Mouse (Mus musculus) urinary bladder, postnatal 14 days (tissue): ENCODE results near the gene Wdr20.

Experiments
- DNase-seq: peaks from one replicate; pipeline ENCODE4 v3.0.0; 2021; ENCODE audit warnings: low spot score

Wdr20 gene

GRCm38 (mm10) chr12:110777853-110778252, 40.1 kb downstream of the Wdr20 start:
- DNase-seq: no peak

DNA sequence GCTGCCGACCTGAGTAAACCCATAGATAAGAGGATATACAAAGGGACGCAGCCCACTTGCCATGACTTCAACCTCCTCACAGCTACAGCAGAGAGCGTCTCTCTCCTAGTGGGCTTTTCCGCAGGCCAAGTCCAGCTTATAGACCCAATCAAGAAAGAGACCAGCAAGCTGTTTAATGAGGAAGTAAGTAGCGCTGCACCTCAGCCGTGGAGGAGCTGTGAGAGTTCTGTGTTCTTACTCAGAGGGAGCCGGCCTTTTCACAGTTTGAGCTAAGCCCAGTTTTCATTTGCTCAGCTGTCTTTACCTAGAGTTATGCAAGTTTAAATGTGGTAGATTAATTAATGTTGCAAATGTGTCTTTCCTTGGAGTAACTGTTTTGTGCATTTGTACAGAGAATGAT, 41.6 kb downstream of the Wdr20 start:
- DNase-seq: no peak

DNA sequence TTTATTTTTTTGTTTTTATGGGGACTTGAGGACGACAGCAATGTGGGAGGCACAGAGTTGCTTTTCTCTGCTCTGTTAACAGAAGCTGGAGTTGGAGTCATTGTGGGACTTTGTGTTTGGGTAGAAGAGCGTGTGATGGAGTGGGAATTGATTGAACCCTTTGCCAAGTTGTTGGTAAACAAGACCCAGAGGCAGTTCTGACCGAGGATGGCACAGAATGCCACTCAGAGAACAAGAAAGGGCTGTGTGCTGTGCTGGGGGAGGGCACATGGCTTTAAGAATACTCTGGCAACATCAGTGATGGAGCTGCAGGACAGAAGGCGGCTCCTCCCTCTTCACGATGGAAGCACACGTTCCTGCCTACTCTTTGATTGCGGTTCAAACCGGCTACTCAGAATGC, 43.4 kb downstream of the Wdr20 start:
- no peak for DNase-seq

- DNase-seq: no peak
Measured at GRCm38 (mm10) chr12:110782278-110782677, 44.5 kb downstream of the Wdr20 start.

DNA sequence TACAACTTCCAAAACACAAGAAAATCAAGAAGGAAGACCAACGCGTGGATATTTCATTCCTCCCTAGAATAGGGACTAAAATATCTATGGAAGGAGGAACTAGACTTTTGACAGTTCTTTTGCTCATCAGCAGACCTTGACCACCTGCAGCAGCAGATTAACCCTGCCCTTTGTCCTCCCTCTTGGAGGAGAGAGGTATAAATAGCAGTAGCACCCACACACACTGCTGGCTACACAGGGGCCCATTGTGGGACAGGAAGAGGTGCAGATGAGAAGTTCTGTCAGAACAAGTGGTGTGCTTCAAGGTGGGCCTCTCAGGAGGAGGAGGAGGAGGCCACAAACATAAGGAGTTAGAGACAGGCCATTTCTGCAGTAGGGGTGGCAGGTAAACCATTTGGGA, 46.5 kb downstream of the Wdr20 start:
- no peak for DNase-seq

DNA sequence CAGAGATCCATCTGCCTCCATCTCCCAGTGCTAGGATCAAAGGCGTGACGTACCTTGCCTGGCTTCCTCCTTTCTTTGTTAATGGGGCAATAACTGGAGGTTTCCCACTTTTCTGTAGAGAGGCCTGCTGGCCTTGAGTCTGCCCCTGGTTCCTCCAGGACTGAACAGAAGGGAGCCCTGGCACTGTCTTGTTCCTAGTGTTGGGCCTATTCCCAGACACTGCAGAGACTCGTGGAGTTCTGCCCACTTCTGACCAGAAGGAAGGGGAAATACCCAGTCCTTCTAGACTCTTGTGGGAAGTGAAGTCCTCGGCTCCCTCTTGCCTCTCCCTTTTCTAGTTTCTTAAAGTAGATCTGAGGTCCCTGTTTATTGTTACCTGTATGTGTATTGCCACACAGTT, 48.5 kb downstream of the Wdr20 start:
- DNase-seq: no peak

GRCm38 (mm10) chr12:110790580-110790979, 52.8 kb downstream of the Wdr20 start:
- DNase-seq: no peak

- no peak for DNase-seq
Measured at GRCm38 (mm10) chr12:110791026-110791425, 53.3 kb downstream of the Wdr20 start.

DNA sequence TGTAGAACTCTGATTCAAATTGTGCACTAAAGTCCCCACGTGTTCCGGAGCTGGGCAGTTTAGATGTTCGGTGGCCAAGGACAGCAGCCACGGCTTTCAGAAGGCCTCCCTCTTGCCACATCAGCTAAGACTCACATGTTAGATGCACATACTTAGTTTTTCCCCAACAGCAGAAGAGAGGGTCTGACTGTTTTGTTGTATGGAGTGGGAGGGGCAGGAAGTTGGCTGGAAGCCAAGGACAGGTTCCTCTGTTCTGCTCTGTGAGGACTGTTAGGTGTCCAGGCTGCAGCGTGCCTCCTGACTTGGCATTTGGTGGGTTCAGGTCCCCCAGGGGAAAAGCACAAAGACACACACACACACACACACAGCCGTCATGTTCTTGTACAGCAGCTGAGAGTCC, 57.3 kb downstream of the Wdr20 start:
- no peak for DNase-seq

DNA sequence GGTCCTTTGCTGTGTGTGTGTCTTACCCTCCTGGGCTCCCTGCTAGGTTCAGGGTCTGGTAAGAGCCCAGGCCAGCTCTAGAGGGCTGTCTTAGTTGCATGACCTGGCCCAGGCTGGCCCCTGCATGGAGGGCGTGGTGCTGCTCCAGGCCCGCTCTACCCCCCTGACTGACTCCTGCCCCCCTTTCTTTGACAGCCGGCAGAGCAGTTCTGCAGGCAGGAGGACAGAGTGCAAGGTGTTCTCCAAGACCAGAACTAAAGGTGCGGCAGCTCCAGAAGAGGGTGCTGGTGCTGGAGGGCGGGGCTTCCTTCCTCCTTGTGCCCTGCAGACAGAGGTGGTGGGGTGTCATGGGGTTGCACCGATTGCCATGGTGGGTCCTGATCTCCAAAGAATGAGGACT, 59.0 kb downstream of the Wdr20 start:
- DNase-seq: no peak

GRCm38 (mm10) chr12:110797202-110797601, 59.5 kb downstream of the Wdr20 start:
- no peak for DNase-seq

DNA sequence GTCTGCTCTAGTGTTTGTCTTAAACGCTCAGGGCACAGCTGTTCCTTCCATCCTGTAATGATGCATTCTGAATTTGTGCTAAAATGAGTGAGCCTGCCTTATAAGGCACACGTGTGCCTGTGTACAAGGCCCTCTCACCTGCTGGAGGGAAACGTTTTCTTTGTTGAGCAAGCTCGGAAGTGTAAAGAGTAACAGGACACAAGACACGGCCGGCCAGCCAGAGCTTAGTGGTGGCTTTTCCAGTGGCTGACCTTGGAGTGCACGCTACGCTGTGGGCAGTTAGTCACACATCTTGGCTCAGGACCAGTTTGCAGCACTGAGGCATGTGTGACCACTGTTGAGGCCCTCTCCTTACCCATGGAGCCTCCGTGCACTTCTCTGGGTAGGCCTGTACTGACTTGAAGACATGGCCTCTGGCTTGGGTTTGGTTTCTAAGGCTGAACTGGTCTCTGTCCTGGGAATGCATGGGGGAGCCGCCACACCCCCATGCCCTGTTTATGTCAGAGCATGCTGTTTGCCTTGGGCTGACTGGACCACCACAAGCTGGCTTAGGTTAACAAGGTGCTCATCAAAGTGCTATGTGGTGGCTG, 60.2 kb downstream of the Wdr20 start:
- no peak for DNase-seq

- no peak for DNase-seq
Measured at GRCm38 (mm10) chr12:110799226-110799625, 61.5 kb downstream of the Wdr20 start.

DNA sequence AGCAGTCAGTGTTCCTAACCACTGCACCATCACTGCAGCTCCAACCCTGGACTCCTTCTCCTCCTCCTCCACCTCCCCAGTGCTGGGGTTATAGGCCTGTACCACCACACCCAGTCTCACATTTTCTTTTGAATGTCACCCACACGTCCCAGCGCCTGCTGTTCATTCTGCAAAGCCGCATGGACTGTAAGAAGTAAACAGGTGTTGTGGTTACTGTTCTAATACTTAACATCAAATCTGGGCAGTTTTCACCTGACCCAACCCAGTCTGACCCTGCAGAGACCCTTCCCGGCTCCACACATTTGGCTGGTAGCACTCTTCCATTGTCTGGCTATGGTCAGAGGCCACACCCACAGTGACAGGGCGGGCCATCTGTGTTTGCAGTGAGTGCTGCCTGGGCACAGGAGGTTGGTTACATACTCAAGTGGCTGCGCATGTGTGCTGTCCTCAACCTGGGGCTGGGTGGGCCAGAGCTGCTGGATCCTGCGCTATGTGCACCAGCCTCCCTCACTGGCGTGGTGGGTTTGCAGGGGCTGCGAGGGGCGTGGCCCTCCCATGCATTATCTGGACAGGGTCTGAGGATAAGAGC, 64.2 kb downstream of the Wdr20 start:
- no peak for DNase-seq

DNA sequence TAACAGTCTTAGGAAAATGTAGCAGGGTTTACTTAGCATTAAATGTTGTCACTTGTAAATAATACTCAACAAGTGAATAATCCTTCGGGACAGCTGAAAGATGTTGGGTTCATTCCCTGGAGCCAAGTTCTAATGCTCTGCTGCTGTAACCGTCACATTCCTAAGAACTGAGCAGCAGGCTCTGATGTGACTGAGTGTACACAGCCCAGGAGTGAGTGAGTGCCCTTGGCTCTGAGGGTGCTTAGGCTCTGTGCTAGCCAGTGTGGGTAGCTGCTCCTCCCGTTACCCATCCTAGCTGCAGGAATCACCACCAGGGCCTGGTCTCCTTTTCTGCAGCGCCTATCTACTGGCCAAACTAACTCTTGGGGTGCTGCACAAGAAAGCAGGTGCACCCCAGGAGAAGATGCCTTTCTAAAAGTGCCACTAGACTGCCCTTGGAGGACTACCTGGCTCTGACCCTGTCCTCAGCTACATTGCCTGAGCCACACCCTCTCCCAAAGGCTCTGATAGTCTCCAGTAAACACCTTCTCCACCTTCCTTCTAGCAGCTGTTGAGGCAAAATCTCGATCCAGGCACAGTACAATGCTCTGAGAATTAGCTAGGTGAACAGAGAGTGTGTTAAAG, 65.0 kb downstream of the Wdr20 start:
- DNase-seq: no peak

- DNase-seq: no peak
Measured at GRCm38 (mm10) chr12:110804261-110804660, 66.5 kb downstream of the Wdr20 start.

GRCm38 (mm10) chr12:110806301-110806970, 68.7 kb downstream of the Wdr20 start:
- no peak for DNase-seq

GRCm38 (mm10) chr12:110808430-110808829, 70.7 kb downstream of the Wdr20 start:
- DNase-seq: no peak

GRCm38 (mm10) chr12:110808848-110809247, 71.1 kb downstream of the Wdr20 start:
- no peak for DNase-seq

- no peak for DNase-seq
Measured at GRCm38 (mm10) chr12:110813132-110813531, 75.4 kb downstream of the Wdr20 start.

GRCm38 (mm10) chr12:110813624-110814023, 75.9 kb downstream of the Wdr20 start:
- DNase-seq: no peak

- DNase-seq: no peak
Measured at GRCm38 (mm10) chr12:110814924-110815323, 77.2 kb downstream of the Wdr20 start.

DNA sequence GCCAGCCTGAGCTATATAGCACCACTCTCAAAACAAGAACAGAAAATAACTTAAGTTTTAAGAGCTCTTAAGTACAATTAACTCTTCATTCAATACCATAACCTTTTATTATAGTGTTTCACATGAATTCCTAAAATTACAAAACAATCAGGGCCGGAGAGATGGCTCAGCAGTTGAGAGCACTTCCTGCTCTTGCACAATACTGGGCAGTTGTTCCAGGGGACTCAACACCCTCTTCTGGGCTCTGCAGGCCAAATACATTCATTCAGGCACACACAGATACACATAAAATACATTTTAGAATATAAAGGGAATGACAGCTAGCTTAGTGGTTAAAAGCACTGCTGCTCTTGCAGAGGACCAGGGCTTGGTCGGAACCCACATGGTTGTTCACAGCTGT, 79.1 kb downstream of the Wdr20 start:
- no peak for DNase-seq
